Mouse (Mus musculus): ENCODE results near the gene Enox2. TPM values are rescaled to one million over a fixed set of nuclear protein-coding genes. Genes with fewer than 3 reads are reported as not detected.

Enox2 gene
- 8.4 and 8.8 TPM in 2 replicates for polyA plus RNA-seq (2015; fragmentation: Nextera tagmentation; extraction: Ambion mirVana)

GRCm38 (mm10) chrX:49287700-49288563, at the start of gene Enox2:
TSS of gene Enox2 (minus strand) at chrX:49288259.
- ATAC-seq = peak; percentile 100

GRCm38 (mm10) chrX:49309496-49309895, 21.4 kb upstream of the Enox2 start:
- H3K27ac ChIP-seq (ENCODE audit: low read depth, low read length) = no peak overlapping the region
- peak; percentile 54 for TF ChIP-seq CTCF (IDR thresholded peaks at IDR 0.05; ENCODE audit: low read depth)
- H3K4me1 ChIP-seq (replicated peaks; ENCODE audit: control insufficient read depth, insufficient read depth, low read length) = no peaks in the 10 kb centered on the region
- no peak overlapping the region for H3K4me2 ChIP-seq (replicated peaks; ENCODE audit: low read depth)
- H3K4me3 ChIP-seq (ENCODE audit: low read depth, low read length) = no peak overlapping the region
- no peaks in the 10 kb centered on the region for H3K27me3 ChIP-seq (replicated peaks; ENCODE audit: control insufficient read depth, insufficient read depth, low read length)
- no peak for ATAC-seq
- 56% methylated on average over 1 of the region's 1 CpGs for WGBS
- H3K9me3 ChIP-seq (ENCODE audit: control insufficient read depth) = no peaks in the 10 kb centered on the region
- no peak overlapping the region for H3K9ac ChIP-seq (ENCODE audit: low read depth, low read length)
- no peaks in the 10 kb centered on the region for H3K36me3 ChIP-seq (ENCODE audit: control insufficient read depth, insufficient read depth)

More at GRCm38 (mm10) chrX:49287700-49288563, at the start of gene Enox2:
- H3K4me3 ChIP-seq (ENCODE audit: low read depth, low read length) = peak within 1 kb of the TSS; percentile 62
- H3K4me2 ChIP-seq (replicated peaks; ENCODE audit: low read depth) = peak within 1 kb of the TSS; percentile 66
- no peaks in the 10 kb centered on the region for H3K9me3 ChIP-seq (ENCODE audit: control insufficient read depth)
- TF ChIP-seq CTCF (IDR thresholded peaks at IDR 0.05; ENCODE audit: low read depth) = no peak
- H3K4me1 ChIP-seq (replicated peaks; ENCODE audit: control insufficient read depth, insufficient read depth, low read length) = no peaks in the 10 kb centered on the region
- 15% methylated on average over 24 of the region's 26 CpGs for WGBS
- H3K27ac ChIP-seq (ENCODE audit: low read depth, low read length) = no peak within 1 kb of the TSS
- peak within 1 kb of the TSS; percentile 59 for H3K9ac ChIP-seq (ENCODE audit: low read depth, low read length)
- no peaks in the 10 kb centered on the region for H3K36me3 ChIP-seq (ENCODE audit: control insufficient read depth, insufficient read depth)
- no peaks in the 10 kb centered on the region for H3K27me3 ChIP-seq (replicated peaks; ENCODE audit: control insufficient read depth, insufficient read depth, low read length)

- no peaks in the 10 kb centered on the region for H3K27me3 ChIP-seq (replicated peaks; ENCODE audit: control insufficient read depth, insufficient read depth, low read length)
- no peaks in the 10 kb centered on the region for H3K9me3 ChIP-seq (ENCODE audit: control insufficient read depth)
- H3K4me3 ChIP-seq (ENCODE audit: low read depth, low read length) = no peak overlapping the region
- H3K27ac ChIP-seq (ENCODE audit: low read depth, low read length) = no peak overlapping the region
- ATAC-seq = no peak
- H3K36me3 ChIP-seq (ENCODE audit: control insufficient read depth, insufficient read depth) = no peaks in the 10 kb centered on the region
- no peak overlapping the region for H3K9ac ChIP-seq (ENCODE audit: low read depth, low read length)
- WGBS = 18% methylated on average over 5 of the region's 5 CpGs
- no peak overlapping the region for H3K4me2 ChIP-seq (replicated peaks; ENCODE audit: low read depth)
- H3K4me1 ChIP-seq (replicated peaks; ENCODE audit: control insufficient read depth, insufficient read depth, low read length) = no peaks in the 10 kb centered on the region
- TF ChIP-seq CTCF (IDR thresholded peaks at IDR 0.05; ENCODE audit: low read depth) = peak; percentile 78
Measured at GRCm38 (mm10) chrX:49306659-49307058, 18.6 kb upstream of the Enox2 start.

- no peak overlapping the region for H3K27ac ChIP-seq (ENCODE audit: low read depth, low read length)
- no peaks in the 10 kb centered on the region for H3K36me3 ChIP-seq (ENCODE audit: control insufficient read depth, insufficient read depth)
- H3K9ac ChIP-seq (ENCODE audit: low read depth, low read length) = no peak overlapping the region
- H3K9me3 ChIP-seq (ENCODE audit: control insufficient read depth) = no peaks in the 10 kb centered on the region
- no peak overlapping the region for H3K4me3 ChIP-seq (ENCODE audit: low read depth, low read length)
- no peaks in the 10 kb centered on the region for H3K4me1 ChIP-seq (replicated peaks; ENCODE audit: control insufficient read depth, insufficient read depth, low read length)
- 57% methylated on average over 2 of the region's 2 CpGs for WGBS
- no peaks in the 10 kb centered on the region for H3K27me3 ChIP-seq (replicated peaks; ENCODE audit: control insufficient read depth, insufficient read depth, low read length)
- no peak overlapping the region for H3K4me2 ChIP-seq (replicated peaks; ENCODE audit: low read depth)
- ATAC-seq = no peak
- no peak for TF ChIP-seq CTCF (IDR thresholded peaks at IDR 0.05; ENCODE audit: low read depth)
Measured at GRCm38 (mm10) chrX:49279918-49280586, 8.0 kb downstream of the Enox2 start.

GRCm38 (mm10) chrX:49273487-49274042, 14.5 kb downstream of the Enox2 start:
- H3K27ac ChIP-seq (ENCODE audit: low read depth, low read length) = no peak overlapping the region
- no peak overlapping the region for H3K4me3 ChIP-seq (ENCODE audit: low read depth, low read length)
- H3K9me3 ChIP-seq (ENCODE audit: control insufficient read depth) = no peaks in the 10 kb centered on the region
- no peaks in the 10 kb centered on the region for H3K27me3 ChIP-seq (replicated peaks; ENCODE audit: control insufficient read depth, insufficient read depth, low read length)
- no peaks in the 10 kb centered on the region for H3K36me3 ChIP-seq (ENCODE audit: control insufficient read depth, insufficient read depth)
- ATAC-seq = no peak
- TF ChIP-seq CTCF (IDR thresholded peaks at IDR 0.05; ENCODE audit: low read depth) = no peak
- 75% methylated on average over 12 of the region's 12 CpGs for WGBS
- H3K4me2 ChIP-seq (replicated peaks; ENCODE audit: low read depth) = no peak overlapping the region
- H3K4me1 ChIP-seq (replicated peaks; ENCODE audit: control insufficient read depth, insufficient read depth, low read length) = no peaks in the 10 kb centered on the region
- H3K9ac ChIP-seq (ENCODE audit: low read depth, low read length) = no peak overlapping the region

- ATAC-seq = no peak
Measured at GRCm38 (mm10) chrX:49250816-49251215, 37.2 kb downstream of the Enox2 start.

More at GRCm38 (mm10) chrX:49250816-49251215, 37.2 kb downstream of the Enox2 start:
- Histone ChIP-seq H3K36me3 (ENCODE audit: control insufficient read depth, insufficient read depth) (no peaks in the 10 kb centered on the region), H3K27ac (ENCODE audit: low read depth, low read length) (no peak overlapping the region), H3K9ac (ENCODE audit: low read depth, low read length) (no peak overlapping the region), H3K4me1 (replicated peaks; ENCODE audit: control insufficient read depth, insufficient read depth, low read length) (no peaks in the 10 kb centered on the region), H3K27me3 (replicated peaks; ENCODE audit: control insufficient read depth, insufficient read depth, low read length) (no peaks in the 10 kb centered on the region), H3K4me2 (replicated peaks; ENCODE audit: low read depth) (no peak overlapping the region), H3K4me3 (ENCODE audit: low read depth, low read length) (no peak overlapping the region), H3K9me3 (ENCODE audit: control insufficient read depth) (no peaks in the 10 kb centered on the region)
- no peak for TF ChIP-seq CTCF (IDR thresholded peaks at IDR 0.05; ENCODE audit: low read depth)
- 85% methylated on average over 4 of the region's 4 CpGs for WGBS

Measured in intestine, postnatal 0 days (tissue).